Mouse (Mus musculus) forebrain, embryonic 15.5 days (tissue): ENCODE data around the gene Card10. TPM values are rescaled to one million over a fixed set of nuclear protein-coding genes. Genes with fewer than 3 reads are reported as not detected.

Experiments used
- ATAC-seq: fragments of 200-750 bp; cut with Nextera tagmentation; replicated peaks from 2 replicates; pipeline ENCODE4 v1.8.0; 2017; ENCODE audit warnings: mild to moderate bottlenecking, moderate TSS enrichment, moderate library complexity
- H3K27ac ChIP-seq: fragments of 300-500 bp; sonication (generic); replicated peaks from 2 replicates; pipeline ENCODE4 v1.5.1; 2015; ENCODE audit warnings: mild to moderate bottlenecking, inconsistent platforms
- H3K27me3 ChIP-seq: fragments of 300-500 bp; sonication (generic); 2 replicates; pipeline ENCODE4 v1.6.1; 2015; ENCODE audit warnings: inconsistent platforms
- H3K36me3 ChIP-seq: fragments of 300-500 bp; sonication (generic); 2 replicates; pipeline ENCODE4 v1.6.1; 2015; ENCODE audit warnings: mild to moderate bottlenecking, inconsistent platforms
- H3K4me1 ChIP-seq: fragments of 300-500 bp; sonication (generic); 2 replicates; pipeline ENCODE4 v1.6.1; 2015; ENCODE audit warnings: inconsistent platforms
- H3K4me2 ChIP-seq: fragments of 300-500 bp; sonication (generic); replicated peaks from 2 replicates; pipeline ENCODE4 v1.6.1; 2015; ENCODE audit warnings: mild to moderate bottlenecking, inconsistent platforms
- H3K4me3 ChIP-seq: fragments of 300-500 bp; sonication (generic); 2 replicates; pipeline ENCODE4 v1.5.1; 2015; ENCODE audit warnings: mild to moderate bottlenecking, inconsistent platforms
- H3K9ac ChIP-seq: fragments of 300-500 bp; sonication (generic); replicated peaks from 2 replicates; pipeline ENCODE4 v1.6.1; 2015; ENCODE audit warnings: mild to moderate bottlenecking, inconsistent platforms
- H3K9me3 ChIP-seq: fragments of 300-500 bp; sonication (generic); 2 replicates; pipeline ENCODE4 v1.6.1; 2016; ENCODE audit warnings: inconsistent platforms
- WGBS: fragments of 180-500 bp; shearing (Covaris S2); methylation state at CpG from one replicate; pipeline ENCODE4 v1.1.7; 2015; ENCODE audit warnings: mixed read lengths; 5-methylcytosine and 5-hydroxymethylcytosine counted together
- polyA plus RNA-seq: library from polyadenylated mRNA; unstranded; fragments of >200 nt; fragmentation: Nextera tagmentation; extraction: Ambion mirVana; gene quantifications from 2 replicates; pipeline ENCODE4 v1.2.1, GENCODE M21; 2015

Card10 gene
- polyA plus RNA-seq, 1 experiment from 2014 or later, result 1.3 TPM

DNA sequence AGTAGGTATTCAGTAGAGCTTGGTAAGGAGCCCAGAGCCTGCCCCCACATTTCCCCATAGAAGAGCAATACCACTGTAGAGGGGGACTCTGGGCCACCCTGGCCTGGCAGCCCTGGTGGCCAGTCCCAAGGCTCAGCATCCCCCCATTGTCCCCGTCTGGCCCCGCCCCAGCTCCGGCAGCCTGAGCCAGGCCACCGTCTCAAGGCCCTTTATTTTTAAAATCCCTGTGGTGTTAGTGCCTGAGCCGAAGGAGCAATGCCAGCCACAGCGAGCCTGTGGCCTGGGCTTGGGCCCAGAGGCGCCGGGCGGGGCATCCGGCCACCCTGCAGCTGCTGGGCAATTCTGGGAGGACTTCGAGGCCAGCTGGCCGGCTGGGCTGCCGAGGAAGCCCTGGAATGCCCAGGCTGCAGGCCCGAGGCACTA is 29.9 kb upstream of the Card10 start:
- peaks cover 36% of the 10 kb centered on the region for H3K4me1 ChIP-seq
- H3K4me2 ChIP-seq, result no peak overlapping the region
- no peaks in the 10 kb centered on the region for H3K9me3 ChIP-seq
- no peaks in the 10 kb centered on the region for H3K36me3 ChIP-seq
- H3K27ac ChIP-seq, result peak overlapping the region; percentile 72
- WGBS, result 7% methylated on average over 14 of the region's 14 CpGs
- H3K27me3 ChIP-seq, result 0 out of 2 replicates have a peak, but pooled peaks cover 8% of the 10 kb centered on the region
- no peak overlapping the region for H3K4me3 ChIP-seq
- H3K9ac ChIP-seq, result peak overlapping the region; percentile 21; the same call in 1 of the 2 replicates
- peak; percentile 79 for ATAC-seq

DNA sequence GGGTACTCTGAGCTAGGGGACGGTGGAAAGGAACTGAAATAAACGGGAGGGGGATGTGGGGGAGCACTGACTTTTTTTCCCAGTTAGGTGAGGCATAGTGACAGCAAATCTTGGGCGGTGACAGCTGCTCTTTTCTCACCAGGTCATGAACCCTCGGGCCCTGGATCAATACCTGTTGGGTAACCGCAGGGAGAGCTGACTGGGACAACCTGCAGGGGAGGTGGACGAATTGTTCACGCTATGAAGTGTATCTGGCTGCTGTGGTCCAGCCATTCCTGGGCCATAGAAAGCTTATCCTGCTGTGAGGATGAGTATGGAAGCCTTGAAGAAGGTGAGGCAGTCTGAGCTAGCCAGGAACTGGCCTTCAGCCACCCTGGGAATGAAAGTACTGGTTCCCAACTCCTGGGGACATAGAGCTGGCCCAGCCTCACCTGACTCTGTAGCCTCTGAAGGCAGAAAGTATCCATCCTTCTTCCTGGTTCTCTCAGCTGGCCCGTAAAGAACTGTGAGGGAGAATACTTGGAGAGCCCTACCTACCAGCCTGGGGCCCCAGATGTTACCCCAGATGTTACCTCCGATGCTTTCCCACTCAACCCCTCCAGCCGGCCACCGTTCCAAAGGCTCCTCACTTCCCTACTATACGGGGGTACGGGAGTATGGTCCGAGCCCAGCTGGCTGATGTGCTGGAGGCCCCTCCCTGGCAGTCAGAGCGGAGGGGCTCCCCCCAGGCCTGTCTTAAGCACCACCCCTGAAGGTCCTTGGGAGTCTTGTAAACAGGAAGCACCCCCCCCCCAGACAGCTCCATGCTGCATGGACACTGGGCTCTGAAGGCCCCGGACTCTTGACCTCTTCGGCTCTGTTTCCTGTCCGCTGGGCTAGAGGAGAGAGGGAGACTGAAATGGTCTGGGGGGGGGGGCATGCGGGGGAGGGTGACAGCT is 29.1 kb upstream of the Card10 start:
- Histone ChIP-seq H3K9ac (no peak overlapping the region), H3K4me2 (no peak overlapping the region), H3K4me3 (no peak overlapping the region), H3K27me3 (0 out of 2 replicates have a peak, but pooled peaks cover 11% of the 10 kb centered on the region), H3K27ac (peak overlapping the region; percentile 72), H3K9me3 (no peaks in the 10 kb centered on the region), H3K4me1 (peaks cover 37% of the 10 kb centered on the region), H3K36me3 (no peaks in the 10 kb centered on the region)
- 51% methylated on average over 19 of the region's 19 CpGs for WGBS
- peak; percentile 17 for ATAC-seq

DNA sequence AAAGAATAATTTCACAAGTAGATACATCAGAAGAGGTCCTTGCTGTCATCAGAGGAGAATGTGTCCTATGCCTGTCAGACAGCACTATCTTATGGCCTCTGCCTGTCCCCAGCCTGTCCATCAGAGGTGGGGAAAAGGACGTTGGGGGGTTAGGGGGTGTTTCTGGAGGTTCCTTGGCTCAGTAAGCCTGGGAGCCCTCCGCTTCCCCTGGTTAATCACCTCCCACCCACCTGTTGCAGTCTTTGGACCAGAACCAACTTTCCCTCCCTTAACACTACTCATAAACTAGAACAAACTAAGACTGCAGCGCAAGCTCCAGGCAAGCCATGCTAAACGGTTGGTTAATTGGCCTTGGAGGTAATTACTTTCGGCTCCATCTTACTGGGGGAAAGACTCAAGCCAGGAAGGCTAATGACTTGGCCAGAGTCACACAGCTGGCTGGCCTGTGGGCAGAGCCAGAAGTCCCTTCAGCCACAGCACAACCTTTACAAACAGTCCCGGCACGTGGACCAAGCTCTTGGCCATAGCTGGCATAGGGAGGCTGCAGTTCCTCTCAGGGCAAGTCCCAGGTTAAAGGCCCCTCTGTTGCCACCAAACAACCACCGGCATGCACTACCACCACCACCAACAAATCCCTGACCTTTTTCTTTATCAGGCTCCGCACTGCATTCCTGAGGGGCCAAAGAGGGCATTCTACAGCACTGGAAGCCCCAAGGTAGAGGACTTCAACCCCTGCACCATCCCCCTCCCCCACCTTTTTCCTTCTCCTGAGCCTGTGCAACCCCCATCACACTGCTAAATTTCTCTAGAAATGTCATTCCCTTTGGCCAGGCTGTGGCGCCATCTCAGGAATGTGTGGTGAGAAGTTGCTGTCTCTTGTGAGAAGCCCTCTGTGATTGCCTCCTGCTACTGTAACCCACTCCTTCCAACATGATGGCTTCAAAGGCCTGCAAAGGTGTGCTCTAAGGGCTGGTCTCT is 28.2 kb upstream of the Card10 start:
- Histone ChIP-seq H3K27me3 (0 out of 2 replicates have a peak, but pooled peaks cover 11% of the 10 kb centered on the region), H3K36me3 (no peaks in the 10 kb centered on the region), H3K27ac (no peak overlapping the region), H3K4me2 (no peak overlapping the region), H3K9ac (no peak overlapping the region), H3K9me3 (no peaks in the 10 kb centered on the region), H3K4me1 (peaks cover 34% of the 10 kb centered on the region), H3K4me3 (no peak overlapping the region)
- 61% methylated on average over 10 of the region's 10 CpGs for WGBS
- no peak for ATAC-seq

DNA sequence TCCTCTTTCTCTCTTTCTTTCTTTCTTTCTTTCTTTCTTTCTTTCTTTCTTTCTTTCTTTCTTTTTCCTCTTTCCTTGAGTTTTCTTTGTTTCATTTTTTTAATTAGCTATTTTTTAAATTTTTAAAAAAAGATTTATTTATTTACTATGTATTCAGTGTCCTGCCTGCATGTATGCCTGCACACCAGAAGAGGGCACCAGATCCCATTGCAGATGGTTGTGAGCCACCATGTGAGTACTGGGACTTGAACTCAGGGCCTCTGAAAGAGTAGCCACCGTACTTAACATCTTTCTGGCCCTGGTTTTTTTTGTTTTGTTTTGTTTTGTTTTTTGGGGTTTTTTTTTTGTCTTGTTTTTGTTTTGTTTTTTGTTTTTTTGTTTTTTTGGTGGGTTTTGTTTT is 26.8 kb upstream of the Card10 start:
- WGBS, result 86% methylated on average over 1 of the region's 1 CpGs

DNA sequence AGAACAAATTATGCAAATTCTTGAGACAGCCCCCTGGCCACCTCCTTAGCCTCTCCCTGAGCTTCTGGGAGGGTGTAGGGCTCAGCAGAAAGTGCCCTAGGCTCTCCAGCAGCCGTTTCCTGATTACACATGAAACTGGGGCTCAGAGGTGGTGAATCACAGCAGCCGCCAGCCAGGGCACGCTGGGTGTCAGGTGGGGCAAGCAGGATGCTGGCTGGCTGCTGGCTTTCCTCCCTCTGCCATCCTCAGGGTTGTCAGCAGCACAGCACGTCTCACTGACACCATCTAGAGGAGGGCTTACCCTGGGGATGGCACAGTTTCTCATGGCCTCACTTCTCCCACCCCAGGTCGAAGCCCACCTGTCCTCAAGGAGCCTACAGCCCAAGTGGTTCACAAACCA is 25.5 kb upstream of the Card10 start:
- 17% methylated on average over 5 of the region's 5 CpGs for WGBS
- Histone ChIP-seq H3K27me3 (peaks cover 15% of the 10 kb centered on the region; the same call in 1 of the 2 replicates), H3K4me2 (no peak overlapping the region), H3K4me3 (no peak overlapping the region), H3K4me1 (peaks cover 22% of the 10 kb centered on the region), H3K36me3 (no peaks in the 10 kb centered on the region), H3K9me3 (no peaks in the 10 kb centered on the region), H3K9ac (no peak overlapping the region), H3K27ac (no peak overlapping the region)
- ATAC-seq, result no peak

More for the DNA sequence above, 26.8 kb upstream of the Card10 start:
- Histone ChIP-seq H3K36me3 (no peaks in the 10 kb centered on the region), H3K9ac (no peak overlapping the region), H3K9me3 (no peaks in the 10 kb centered on the region), H3K4me3 (no peak overlapping the region), H3K4me1 (peaks cover 28% of the 10 kb centered on the region), H3K27me3 (peaks cover 15% of the 10 kb centered on the region; the same call in 1 of the 2 replicates), H3K27ac (no peak overlapping the region), H3K4me2 (no peak overlapping the region)
- no peak for ATAC-seq

DNA sequence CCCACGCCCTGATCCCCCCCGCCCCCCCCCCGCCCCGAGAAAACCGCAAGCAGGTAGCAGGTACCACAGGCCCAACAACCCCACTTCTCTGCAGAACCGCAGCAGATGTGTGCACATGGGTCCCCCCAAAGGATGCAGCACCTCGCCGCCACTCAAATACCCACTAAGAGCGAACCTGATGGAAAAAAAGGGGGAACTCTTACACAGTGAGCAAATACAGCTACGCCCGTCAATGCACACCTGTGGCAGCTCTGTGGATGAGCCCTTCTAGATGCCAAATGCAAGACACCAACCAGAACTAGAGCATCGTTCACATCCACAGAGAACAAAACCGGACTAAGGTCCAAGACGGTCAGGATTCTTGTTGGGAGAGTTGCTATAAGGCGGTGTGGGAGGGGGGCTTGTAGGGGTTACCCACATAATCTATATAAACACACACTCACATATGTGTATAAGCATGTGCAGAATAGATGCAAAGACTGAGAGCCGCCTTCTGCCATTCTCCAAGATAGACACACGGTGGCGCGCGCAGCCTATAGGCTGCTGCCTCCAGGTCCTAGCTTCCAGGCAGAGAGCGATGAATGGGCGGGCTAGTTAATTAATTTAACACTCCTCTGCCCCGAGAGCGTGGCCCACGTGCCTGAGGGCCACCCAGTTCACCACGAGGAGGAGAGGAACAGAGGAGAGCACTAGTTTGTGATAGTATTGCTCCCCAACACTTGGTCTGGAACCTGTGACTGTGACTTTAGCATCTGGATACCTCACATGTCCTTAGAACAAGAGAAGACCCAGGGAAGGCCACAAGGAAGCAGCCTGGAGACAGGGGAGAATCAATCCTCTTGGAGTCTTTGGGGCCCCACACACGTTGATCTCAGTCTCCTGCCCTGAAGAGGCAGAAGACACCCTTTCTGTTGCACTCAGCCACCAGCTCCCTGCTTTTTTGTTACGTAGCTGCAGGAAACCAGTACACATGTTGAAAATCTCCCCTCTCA is 23.7 kb upstream of the Card10 start:
- no peak overlapping the region for H3K4me2 ChIP-seq
- peaks cover 10% of the 10 kb centered on the region for H3K4me1 ChIP-seq
- H3K27ac ChIP-seq, result no peak overlapping the region
- H3K9me3 ChIP-seq, result no peaks in the 10 kb centered on the region
- no peak overlapping the region for H3K9ac ChIP-seq
- H3K36me3 ChIP-seq, result no peaks in the 10 kb centered on the region
- H3K27me3 ChIP-seq, result peaks cover 15% of the 10 kb centered on the region; the same call in 1 of the 2 replicates
- ATAC-seq, result peak; percentile 77
- H3K4me3 ChIP-seq, result no peak overlapping the region
- 22% methylated on average over 28 of the region's 28 CpGs for WGBS

DNA sequence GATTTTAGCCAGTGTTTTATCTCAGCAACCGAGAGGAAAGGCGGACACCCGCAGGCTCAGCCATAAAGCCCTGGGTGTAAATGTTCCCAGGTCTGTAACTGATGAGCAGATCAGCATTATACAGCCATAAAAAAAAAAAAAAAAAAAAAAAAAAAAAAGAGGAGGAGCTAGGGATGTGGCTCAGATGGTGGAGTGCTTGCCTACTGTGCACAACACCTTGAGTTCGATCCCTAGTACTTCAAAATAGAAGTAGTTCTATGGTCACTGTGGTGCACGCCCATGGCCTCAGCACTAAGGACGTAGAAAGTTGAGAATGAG is 13.2 kb upstream of the Card10 start:
- 77% methylated on average over 6 of the region's 6 CpGs for WGBS
- Histone ChIP-seq H3K4me1 (no peaks in the 10 kb centered on the region), H3K4me3 (no peak overlapping the region), H3K9me3 (no peaks in the 10 kb centered on the region), H3K27ac (no peak overlapping the region), H3K9ac (no peak overlapping the region), H3K36me3 (no peaks in the 10 kb centered on the region), H3K27me3 (no peaks in the 10 kb centered on the region), H3K4me2 (no peak overlapping the region)
- ATAC-seq, result no peak

DNA sequence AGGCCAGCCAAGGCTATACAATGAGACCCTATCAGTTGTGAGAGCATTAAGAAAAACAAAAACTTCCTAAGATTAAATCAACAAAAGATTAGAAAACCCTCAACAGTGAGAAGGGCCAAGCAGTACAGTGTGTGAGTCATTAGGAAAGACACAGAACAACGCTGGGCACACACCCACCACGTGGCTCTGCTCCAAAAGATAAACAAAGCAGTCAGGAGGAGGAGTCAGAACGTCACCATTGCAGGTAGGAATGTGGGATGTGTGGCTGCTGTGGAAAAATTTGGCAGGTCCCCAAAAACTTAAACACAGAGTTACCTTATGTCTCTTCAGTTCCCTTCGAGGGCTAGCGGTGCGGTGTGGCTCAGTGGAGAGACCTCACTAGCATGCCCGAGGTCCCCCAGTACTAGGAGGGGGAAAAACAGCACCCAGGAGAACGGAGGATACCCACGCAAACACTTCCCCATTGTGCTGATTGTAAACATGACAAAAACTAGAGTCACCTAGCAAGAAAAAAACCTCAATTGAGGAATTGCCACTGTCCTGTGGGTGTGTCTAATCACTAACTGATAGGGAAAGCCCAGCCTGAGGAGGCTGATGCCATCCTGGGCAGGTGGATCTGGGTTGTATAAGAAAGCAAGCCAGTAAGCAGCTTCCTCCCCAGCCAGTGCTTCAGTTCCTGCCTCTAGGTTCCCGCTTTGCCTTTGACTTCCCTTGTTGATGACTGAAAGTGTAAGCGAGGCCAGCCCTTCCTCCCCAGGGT is 12.7 kb upstream of the Card10 start:
- no peaks in the 10 kb centered on the region for H3K9me3 ChIP-seq
- no peak overlapping the region for H3K9ac ChIP-seq
- H3K27ac ChIP-seq, result no peak overlapping the region
- H3K4me1 ChIP-seq, result no peaks in the 10 kb centered on the region
- no peak overlapping the region for H3K4me2 ChIP-seq
- H3K27me3 ChIP-seq, result no peaks in the 10 kb centered on the region
- no peak for ATAC-seq
- H3K4me3 ChIP-seq, result no peak overlapping the region
- WGBS, result 52% methylated on average over 11 of the region's 11 CpGs
- H3K36me3 ChIP-seq, result no peaks in the 10 kb centered on the region

DNA sequence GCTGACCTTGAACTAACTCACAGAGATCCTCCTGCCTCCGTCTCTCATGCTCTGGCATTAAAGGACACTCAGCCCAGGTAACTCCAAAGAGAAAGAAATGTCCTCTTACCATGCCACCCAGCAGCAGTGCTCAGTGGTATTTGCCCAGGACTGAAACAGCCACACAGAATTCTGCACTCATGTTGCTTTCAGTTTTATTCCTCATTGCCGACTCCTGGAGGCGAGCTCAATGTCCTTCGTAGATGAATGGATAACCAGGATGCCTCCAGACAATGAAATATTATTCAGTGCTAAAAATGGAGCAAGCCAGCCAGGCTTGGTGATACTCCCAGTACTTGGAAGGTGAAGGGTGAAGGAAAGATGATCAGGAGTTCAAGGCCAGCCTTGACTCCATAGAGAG is 10.8 kb upstream of the Card10 start:
- Histone ChIP-seq H3K27me3 (no peaks in the 10 kb centered on the region), H3K4me1 (no peaks in the 10 kb centered on the region), H3K4me2 (no peak overlapping the region), H3K9me3 (no peaks in the 10 kb centered on the region), H3K36me3 (no peaks in the 10 kb centered on the region), H3K4me3 (no peak overlapping the region), H3K9ac (no peak overlapping the region), H3K27ac (no peak overlapping the region)
- no peak for ATAC-seq
- WGBS, result 89% methylated on average over 4 of the region's 4 CpGs

DNA sequence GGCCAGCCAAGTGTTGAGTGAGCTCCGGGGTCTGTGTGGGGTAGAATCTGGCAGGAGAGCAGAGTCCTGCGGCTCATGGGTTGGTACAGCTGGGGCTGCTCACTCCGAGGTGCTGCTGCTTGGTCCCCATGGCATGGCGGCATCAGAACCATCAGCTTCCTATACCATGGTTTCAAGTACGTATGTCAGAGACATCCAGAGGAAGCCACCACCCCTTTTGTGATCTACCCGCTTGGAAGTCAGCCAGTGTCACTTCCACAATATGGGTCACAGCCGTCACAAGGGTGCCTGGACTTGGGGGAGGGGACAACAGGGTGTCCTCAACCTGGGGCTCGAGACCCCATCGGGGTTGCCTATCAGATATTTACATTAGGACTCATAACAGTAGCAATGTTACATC is 7.3 kb upstream of the Card10 start:
- H3K4me1 ChIP-seq, result no peaks in the 10 kb centered on the region
- WGBS, result 69% methylated on average over 9 of the region's 9 CpGs
- no peak overlapping the region for H3K4me2 ChIP-seq
- ATAC-seq, result no peak
- H3K36me3 ChIP-seq, result no peaks in the 10 kb centered on the region
- no peak overlapping the region for H3K4me3 ChIP-seq
- H3K27ac ChIP-seq, result no peak overlapping the region
- H3K27me3 ChIP-seq, result no peaks in the 10 kb centered on the region
- H3K9me3 ChIP-seq, result no peaks in the 10 kb centered on the region
- H3K9ac ChIP-seq, result no peak overlapping the region

DNA sequence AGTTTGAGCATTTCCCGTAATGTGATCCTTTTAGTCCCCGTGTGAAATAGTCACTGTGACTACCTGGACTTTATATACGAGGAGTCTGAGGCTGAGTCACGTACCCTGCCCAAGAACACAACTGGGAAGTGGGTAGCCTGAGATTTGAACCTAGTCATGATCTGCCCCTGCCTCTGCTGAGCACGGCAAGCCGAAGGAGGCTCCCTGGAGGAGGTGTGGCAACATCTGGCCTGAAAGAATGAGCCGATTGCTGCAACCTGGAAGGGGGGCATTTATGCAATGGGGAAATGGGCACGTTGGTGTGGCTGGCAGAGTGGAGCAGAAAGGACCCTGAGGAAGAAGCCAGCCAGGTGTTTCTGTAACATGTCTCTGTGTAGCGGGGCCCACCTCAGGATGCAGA is 6.9 kb upstream of the Card10 start:
- Histone ChIP-seq H3K4me3 (no peak overlapping the region), H3K27ac (no peak overlapping the region), H3K27me3 (no peaks in the 10 kb centered on the region), H3K36me3 (no peaks in the 10 kb centered on the region), H3K9ac (no peak overlapping the region), H3K4me1 (no peaks in the 10 kb centered on the region), H3K4me2 (no peak overlapping the region), H3K9me3 (no peaks in the 10 kb centered on the region)
- 73% methylated on average over 9 of the region's 9 CpGs for WGBS
- ATAC-seq, result no peak
